Comparison of ENCODE assay signal across 8 mouse cellular contexts in genomic region chr15:5242241-5243035, GRCm38 (mm10). TPM values are rescaled to one million over a fixed set of nuclear protein-coding genes. Genes with fewer than 3 reads are reported as not detected.
A peak's percentile ranks its signal among the peaks of the same experiment; 100 is the strongest.
DNase-seq lines count a peak whose midpoint lies in the region; ATAC-seq and TF ChIP-seq lines count a peak whose summit lies in the region.

No protein-coding gene starts in this region.

- H3K9ac ChIP-seq in forebrain, embryonic 12.5 days = peak overlapping the region; percentile 36
- peak overlapping the region; percentile 71 for H3K9ac ChIP-seq in hindbrain, embryonic 13.5 days
- H3K9ac ChIP-seq in liver, embryonic 15.5 days = peak overlapping the region; percentile 70

- DNase-seq in layer of hippocampus, adult 2 months (ENCODE audit: low spot score in 2 of 2) = no peak
- no peak for DNase-seq in layer of hippocampus, adult 11-12 months (ENCODE audit: low spot score)
- DNase-seq in ZHBTc4 (ENCODE audit: low read depth, low spot score) = peak; percentile 55
- DNase-seq in right cerebral cortex, postnatal 14 days = peak; percentile 23
- DNase-seq in layer of hippocampus, adult 9-10 months (ENCODE audit: low spot score) = no peak

- peak overlapping the region; percentile 88 for H3K4me2 ChIP-seq in forebrain, embryonic 12.5 days
- peak overlapping the region; percentile 97 for H3K4me2 ChIP-seq in hindbrain, embryonic 13.5 days
- peak overlapping the region; percentile 100 for H3K4me2 ChIP-seq in liver, embryonic 15.5 days

- peak overlapping the region; percentile 7; the same call in 1 of the 2 replicates for H3K27ac ChIP-seq in layer of hippocampus, adult 2 months
- H3K27ac ChIP-seq in forebrain, embryonic 12.5 days = no peak overlapping the region
- H3K27ac ChIP-seq in hindbrain, embryonic 13.5 days = no peak overlapping the region
- H3K27ac ChIP-seq in liver, embryonic 15.5 days (replicated peaks) = peak overlapping the region; percentile 26; the same call in 1 of the 2 replicates

- peaks cover 27% of the 10 kb centered on the region for H3K4me1 ChIP-seq in forebrain, embryonic 12.5 days
- peaks cover 31% of the 10 kb centered on the region for H3K4me1 ChIP-seq in hindbrain, embryonic 13.5 days (replicated peaks)
- peaks cover 69% of the 10 kb centered on the region for H3K4me1 ChIP-seq in liver, embryonic 15.5 days (replicated peaks)

- peaks cover 69% of the 10 kb centered on the region for H3K27me3 ChIP-seq in forebrain, embryonic 12.5 days
- H3K27me3 ChIP-seq in hindbrain, embryonic 13.5 days = peaks cover 78% of the 10 kb centered on the region
- peaks cover 44% of the 10 kb centered on the region for H3K27me3 ChIP-seq in liver, embryonic 15.5 days

- peak overlapping the region; percentile 70 for H3K4me3 ChIP-seq in layer of hippocampus, adult 2 months
- peak overlapping the region; percentile 49 for H3K4me3 ChIP-seq in forebrain, embryonic 12.5 days (replicated peaks)
- peak overlapping the region; percentile 54 for H3K4me3 ChIP-seq in hindbrain, embryonic 13.5 days
- peak overlapping the region; percentile 78 for H3K4me3 ChIP-seq in liver, embryonic 15.5 days (replicated peaks)

- H3K9me3 ChIP-seq in forebrain, embryonic 12.5 days = 0 out of 2 replicates have a peak, but pooled peaks cover 3% of the 10 kb centered on the region
- H3K9me3 ChIP-seq in hindbrain, embryonic 13.5 days = no peaks in the 10 kb centered on the region
- H3K9me3 ChIP-seq in liver, embryonic 15.5 days (replicated peaks) = no peaks in the 10 kb centered on the region

- no peak for TF ChIP-seq CTCF in layer of hippocampus, adult 2 months (conservative IDR thresholded peaks at IDR 0.05)

- no peaks in the 10 kb centered on the region for H3K36me3 ChIP-seq in forebrain, embryonic 12.5 days (replicated peaks)
- no peaks in the 10 kb centered on the region for H3K36me3 ChIP-seq in hindbrain, embryonic 13.5 days
- no peaks in the 10 kb centered on the region for H3K36me3 ChIP-seq in liver, embryonic 15.5 days (replicated peaks)

- peak; percentile 51 for ATAC-seq in forebrain, embryonic 12.5 days (ENCODE audit: low FRiP score)
- peak; percentile 58 for ATAC-seq in hindbrain, embryonic 13.5 days (ENCODE audit: low FRiP score)
- peak; percentile 6; the same call in 1 of the 2 replicates for ATAC-seq in liver, embryonic 15.5 days (ENCODE audit: insufficient read depth)

- WGBS in forebrain, embryonic 12.5 days = 2% methylated on average over 61 of the region's 61 CpGs
- 3% methylated on average over 61 of the region's 61 CpGs for WGBS in hindbrain, embryonic 13.5 days
- WGBS in liver, embryonic 15.5 days (ENCODE audit: insufficient replicate concordance) = 2% methylated on average over 61 of the region's 61 CpGs

RNA-seq across cellular contexts. Expression of gene Ptger4, which starts 1.5 kb away (rescaled TPM):
- 1 to 10 TPM in 1 of 2 experiments, under 1 TPM in 1; 0.82 to 1.1 TPM for total RNA-seq in layer of hippocampus, adult 2 months (2021)
- 0.82 and 0.84 TPM in 2 replicates for polyA plus RNA-seq in forebrain, embryonic 12.5 days (2016; fragmentation: Nextera tagmentation; extraction: Ambion mirVana)
- 2.8 and 3.5 TPM in 2 replicates for polyA plus RNA-seq in hindbrain, embryonic 13.5 days (2015; fragmentation: Nextera tagmentation; extraction: Ambion mirVana)
- 1.5 and 1.6 TPM in 2 replicates for polyA plus RNA-seq in liver, embryonic 15.5 days (2015; fragmentation: Nextera tagmentation; extraction: Ambion mirVana)

RNA-seq across cellular contexts. Expression of gene Ttc33, which starts 57.1 kb away (rescaled TPM):
- total RNA-seq in layer of hippocampus, adult 2 months (2021) = 10 to 100 TPM; 85.2 to 93.3 TPM
- polyA plus RNA-seq in forebrain, embryonic 12.5 days (2016; fragmentation: Nextera tagmentation; extraction: Ambion mirVana) = 42.4 and 46.2 TPM in 2 replicates
- polyA plus RNA-seq in hindbrain, embryonic 13.5 days (2015; fragmentation: Nextera tagmentation; extraction: Ambion mirVana) = 55.7 and 59.8 TPM in 2 replicates
- polyA plus RNA-seq in liver, embryonic 15.5 days (2015; fragmentation: Nextera tagmentation; extraction: Ambion mirVana) = 13.5 and 15.7 TPM in 2 replicates

Comparison
In these comparisons a context has a peak if more than half of its experiments do, and no peak if none do; other contexts are left out.
1. DNase-seq: peak in ZHBTc4 (single experiment) and right cerebral cortex, postnatal 14 days (single experiment); none in layer of hippocampus, adult 2 months (0 of 2), layer of hippocampus, adult 11-12 months (single experiment) and layer of hippocampus, adult 9-10 months (single experiment).
2. H3K27ac ChIP-seq: peak in layer of hippocampus, adult 2 months (single experiment) and liver, embryonic 15.5 days (single experiment); none in forebrain, embryonic 12.5 days (single experiment) and hindbrain, embryonic 13.5 days (single experiment).
3. ATAC-seq: peak in every context shown above with its lines; median percentile 58 in hindbrain, embryonic 13.5 days; 51 in forebrain, embryonic 12.5 days; 6 in liver, embryonic 15.5 days.
4. Peak in every context shown above with its lines, with median percentiles within 50 percentile points of each other: H3K4me3 ChIP-seq, H3K4me2 ChIP-seq and H3K9ac ChIP-seq.